Mouse (Mus musculus): Measurements from ENCODE around the gene Dbn1. TPM values are rescaled to one million over a fixed set of nuclear protein-coding genes. Genes with fewer than 3 reads are reported as not detected.

The Dbn1 gene
- total and polyA plus RNA-seq, 3 experiments, result 0.09 to 3.1 (median 0.59) TPM

- Histone ChIP-seq H3K79me2 (replicated peaks; ENCODE audit: control insufficient read depth, extremely low read depth, insufficient read depth, poor library complexity, severe bottlenecking) (peaks cover 2% of the 10 kb centered on the region; the same call in 1 of the 2 replicates), H3K4me3 (replicated peaks in 1 of 3; ENCODE audit: low read depth in 2 of 3, low read length in 2 of 3, poor library complexity in 1 of 3) (no peak overlapping the region), H3K36me3 (replicated peaks in 1 of 2; ENCODE audit: control insufficient read depth in 1 of 2, insufficient read depth in 1 of 2, low read length in 1 of 2) (peaks cover 37 to 43% of the 10 kb centered on the region in 2 experiments), H3K9me3 (replicated peaks; ENCODE audit: low read length) (peaks cover 8% of the 10 kb centered on the region), H3K27ac (ENCODE audit: insufficient read depth, low read depth) (no peak overlapping the region), H3K4me2 (ENCODE audit: insufficient read depth, low read depth, poor library complexity, severe bottlenecking) (no peak overlapping the region), H3K4me1 (ENCODE audit: control insufficient read depth in 1 of 2, insufficient read depth in 2 of 2) (peaks cover 17 to 42% of the 10 kb centered on the region in 2 experiments), H3K27me3 (replicated peaks) (no peaks in the 10 kb centered on the region), H3K9ac (ENCODE audit: insufficient read depth, low read depth) (no peak overlapping the region)
- dilution Hi-C loops (cut with MboI; ENCODE audit: extremely low pct_ligation_motif_present, extremely low pct_unique_long_range_greater_than_20kb, low sequenced_read_pairs) (no loop called here), in situ Hi-C loops (cut with MboI; ENCODE audit: low pct_ligation_motif_present, low pct_unique_long_range_greater_than_20kb, low sequenced_read_pairs) (loop anchor here (5.0 kb wide), 1 partner anchor 117 kb away; no protein-coding TSS in a partner anchor)
- no peak for TF ChIP-seq CHD2 (IDR thresholded peaks at IDR 0.05; ENCODE audit: low read length)
- no peak for TF ChIP-seq TCF12 (IDR thresholded peaks at IDR 0.05; ENCODE audit: low read depth, low read length)
- no peak for TF ChIP-seq ELF1 (IDR thresholded peaks at IDR 0.05; ENCODE audit: low read depth, low read length)
- TF ChIP-seq TBP (conservative IDR thresholded peaks at IDR 0.05; ENCODE audit: low read depth, low read length), result no peak
- TF ChIP-seq JUND (conservative IDR thresholded peaks at IDR 0.05; ENCODE audit: low read depth, low read length), result no peak
- no peak for TF ChIP-seq SIN3A (IDR thresholded peaks at IDR 0.05; ENCODE audit: low read length)
- TF ChIP-seq USF1 (IDR thresholded peaks at IDR 0.05; ENCODE audit: low read depth, low read length), result no peak
- TF ChIP-seq NELFE (IDR thresholded peaks at IDR 0.05; ENCODE audit: low read depth, low read length), result no peak
- no peak for TF ChIP-seq CTCF (conservative IDR thresholded peaks at IDR 0.05 in 1 of 2, IDR thresholded peaks at IDR 0.05 in 1 of 2; ENCODE audit: low read depth in 2 of 2, low read length in 2 of 2)
- no peak for TF ChIP-seq MAFK (IDR thresholded peaks at IDR 0.05; ENCODE audit: insufficient replicate concordance, low read length)
- no peak for TF ChIP-seq CHD1 (IDR thresholded peaks at IDR 0.05; ENCODE audit: low read depth, low read length)
- no peak for TF ChIP-seq JUN (IDR thresholded peaks at IDR 0.05; ENCODE audit: insufficient read depth, low read depth, low read length)
- TF ChIP-seq RAD21 (IDR thresholded peaks at IDR 0.05; ENCODE audit: low read depth, low read length), result no peak
- no peak for DNase-seq (ENCODE audit: extremely low read depth)
Observed at GRCm38 (mm10) chr13:55523951-55524600, 36.2 kb upstream of the Dbn1 start.

GRCm38 (mm10) chr13:55523278-55523677 lies 35.4 kb upstream of the Dbn1 start:
- in situ Hi-C loops (cut with MboI; ENCODE audit: low pct_ligation_motif_present, low pct_unique_long_range_greater_than_20kb, low sequenced_read_pairs) (loop anchor here (5.0 kb wide), 1 partner anchor 116 kb away; no protein-coding TSS in a partner anchor), dilution Hi-C loops (cut with MboI; ENCODE audit: extremely low pct_ligation_motif_present, extremely low pct_unique_long_range_greater_than_20kb, low sequenced_read_pairs) (no loop called here)
- peaks cover 37 to 43% of the 10 kb centered on the region in 2 experiments for H3K36me3 ChIP-seq (replicated peaks in 1 of 2; ENCODE audit: control insufficient read depth in 1 of 2, insufficient read depth in 1 of 2, low read length in 1 of 2)
- TF ChIP-seq JUN (IDR thresholded peaks at IDR 0.05; ENCODE audit: insufficient read depth, low read depth, low read length) (no peak), HCFC1 (IDR thresholded peaks at IDR 0.05; ENCODE audit: low read depth, low read length) (no peak), ZKSCAN1 (IDR thresholded peaks at IDR 0.05; ENCODE audit: borderline replicate concordance, low read depth, low read length) (no peak), NRF1 (IDR thresholded peaks at IDR 0.05; ENCODE audit: low read depth, low read length) (no peak), ZC3H11A (IDR thresholded peaks at IDR 0.05; ENCODE audit: low read depth, low read length) (no peak)
- no peak overlapping the region for H3K4me3 ChIP-seq (replicated peaks in 1 of 3; ENCODE audit: low read depth in 2 of 3, low read length in 2 of 3, poor library complexity in 1 of 3)
- H3K27me3 ChIP-seq (replicated peaks), result no peaks in the 10 kb centered on the region
- peaks cover 2% of the 10 kb centered on the region; the same call in 1 of the 2 replicates for H3K79me2 ChIP-seq (replicated peaks; ENCODE audit: control insufficient read depth, extremely low read depth, insufficient read depth, poor library complexity, severe bottlenecking)
- peaks cover 8% of the 10 kb centered on the region for H3K9me3 ChIP-seq (replicated peaks; ENCODE audit: low read length)
- no peak overlapping the region for H3K4me2 ChIP-seq (ENCODE audit: insufficient read depth, low read depth, poor library complexity, severe bottlenecking)
- no peak overlapping the region for H3K27ac ChIP-seq (ENCODE audit: insufficient read depth, low read depth)
- peaks cover 17 to 36% of the 10 kb centered on the region in 2 experiments for H3K4me1 ChIP-seq (ENCODE audit: control insufficient read depth in 1 of 2, insufficient read depth in 2 of 2)
- DNase-seq (ENCODE audit: extremely low read depth), result no peak
- no peak overlapping the region for H3K9ac ChIP-seq (ENCODE audit: insufficient read depth, low read depth)
